Mouse (Mus musculus) layer of hippocampus, adult 2 months (tissue): Measurements from ENCODE around the gene Jph4. TPM values are rescaled to one million over a fixed set of nuclear protein-coding genes. Genes with fewer than 3 reads are reported as not detected.

Experiments
- DNase-seq, 2 experiments: peaks; one replicate each; pipeline ENCODE4 v3.0.0; 2022; ENCODE audit warnings: low spot score in 2 of 2
- H3K27ac ChIP-seq: fragments of 200-600 bp; 2 replicates; pipeline ENCODE4 v1.8.1; 2022
- H3K4me3 ChIP-seq: fragments of 200-600 bp; 2 replicates; pipeline ENCODE4 v1.8.1; 2022; ENCODE audit warnings: mild to moderate bottlenecking
- CTCF ChIP-seq: fragments of 200-600 bp; conservative IDR thresholded peaks from 2 replicates; pipeline ENCODE4 v1.8.1; 2022; ENCODE audit warnings: antibody characterized with exemption, mild to moderate bottlenecking, moderate library complexity
- total RNA-seq, 2 experiments: library from RNA; stranded (reverse); gene quantifications; 2 replicates each; pipeline ENCODE4 v1.2.3; 2021

The Jph4 gene
- total RNA-seq, 2 experiments from 2014 or later = 453 to 476 TPM

DNA sequence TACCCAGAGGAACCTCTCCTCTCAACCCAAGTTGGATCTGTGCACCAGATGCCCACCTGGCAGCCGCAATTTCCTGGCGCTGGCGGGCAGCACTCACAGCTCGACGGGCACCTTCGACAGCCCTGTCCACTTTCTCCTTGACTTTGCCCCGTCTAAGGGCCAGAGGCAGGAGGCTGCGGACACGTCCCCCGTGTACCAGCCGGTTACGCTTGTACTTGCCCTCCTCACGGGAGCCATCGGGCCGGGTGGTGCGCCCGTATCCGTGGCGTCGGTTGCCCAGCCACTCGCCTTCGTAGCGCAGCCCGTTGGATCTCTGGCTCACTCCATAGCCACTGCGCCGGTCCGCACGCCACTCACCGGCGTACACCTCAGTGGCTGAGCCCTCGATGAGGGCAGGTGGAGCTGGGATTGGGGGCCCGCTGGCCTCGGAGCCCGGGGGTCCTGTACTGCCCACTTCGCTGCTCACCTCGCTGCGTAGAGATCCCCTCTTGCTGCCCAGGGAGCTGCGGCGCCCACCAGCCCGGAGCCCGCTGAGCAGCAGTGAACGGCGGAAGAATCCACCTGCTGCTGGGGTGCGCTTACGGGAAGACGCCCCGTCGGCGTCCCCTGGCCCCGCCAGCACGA, 3.3 kb downstream of the Jph4 start:
- Histone ChIP-seq H3K4me3 (peak overlapping the region; percentile 73), H3K27ac (peak overlapping the region; percentile 96)
- no peak for DNase-seq
- TF ChIP-seq CTCF = no peak

GRCm38 (mm10) chr14:55111720-55112119, 5.0 kb downstream of the Jph4 start:
- Histone ChIP-seq H3K27ac (peak overlapping the region; percentile 96), H3K4me3 (peak overlapping the region; percentile 73)
- peak; percentile 58 to 79 for DNase-seq
- no peak for TF ChIP-seq CTCF

GRCm38 (mm10) chr14:55110076-55110475, 6.7 kb downstream of the Jph4 start:
- no peak for DNase-seq
- peak overlapping the region; percentile 96 for H3K27ac ChIP-seq

GRCm38 (mm10) chr14:55109048-55109873, 7.5 kb downstream of the Jph4 start:
- Histone ChIP-seq H3K4me3 (no peak overlapping the region; the same call in 1 of the 2 replicates), H3K27ac (peak overlapping the region; percentile 96)
- DNase-seq = no peak
- no peak for TF ChIP-seq CTCF

More at GRCm38 (mm10) chr14:55110076-55110475, 6.7 kb downstream of the Jph4 start:
- no peak overlapping the region for H3K4me3 ChIP-seq
- no peak for TF ChIP-seq CTCF

DNA sequence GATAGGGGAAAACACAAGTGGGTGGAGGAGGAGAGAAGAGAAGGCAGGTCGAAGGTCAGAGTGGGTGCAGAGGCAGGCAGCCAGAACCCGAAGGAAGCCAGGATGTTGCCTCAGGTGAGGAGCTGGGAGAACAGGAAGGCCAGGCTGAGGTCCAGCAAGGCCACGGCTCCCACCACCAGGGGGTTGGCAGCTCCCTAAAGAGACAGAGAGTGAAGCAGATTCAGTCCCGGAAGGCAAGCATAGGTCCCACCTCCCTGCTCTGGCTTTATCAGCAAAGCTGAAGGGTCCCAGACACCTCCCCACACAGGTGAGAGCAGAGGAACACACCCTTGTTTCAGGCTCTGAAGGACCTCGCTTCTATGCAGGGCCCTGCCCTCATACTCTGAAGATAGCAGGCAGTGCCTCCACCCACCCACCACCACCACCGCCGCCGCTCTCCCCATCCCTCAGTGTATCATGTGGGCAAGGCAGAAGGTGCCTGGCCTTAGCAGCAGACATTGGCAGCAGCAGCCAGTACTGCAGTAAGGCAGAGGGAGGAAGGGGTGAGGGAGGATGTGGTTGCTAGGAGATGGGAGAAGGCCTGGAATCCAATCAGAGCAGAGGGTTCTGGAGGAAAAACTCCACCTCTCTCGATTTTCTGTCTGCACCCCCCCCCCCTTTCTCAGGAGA, 8.4 kb downstream of the Jph4 start:
- TF ChIP-seq CTCF = peak; percentile 17; the same call in 1 of the 2 replicates
- peak; percentile 80 to 94 for DNase-seq
- Histone ChIP-seq H3K4me3 (peak overlapping the region; percentile 23; the same call in 1 of the 2 replicates), H3K27ac (peak overlapping the region; percentile 86)

DNA sequence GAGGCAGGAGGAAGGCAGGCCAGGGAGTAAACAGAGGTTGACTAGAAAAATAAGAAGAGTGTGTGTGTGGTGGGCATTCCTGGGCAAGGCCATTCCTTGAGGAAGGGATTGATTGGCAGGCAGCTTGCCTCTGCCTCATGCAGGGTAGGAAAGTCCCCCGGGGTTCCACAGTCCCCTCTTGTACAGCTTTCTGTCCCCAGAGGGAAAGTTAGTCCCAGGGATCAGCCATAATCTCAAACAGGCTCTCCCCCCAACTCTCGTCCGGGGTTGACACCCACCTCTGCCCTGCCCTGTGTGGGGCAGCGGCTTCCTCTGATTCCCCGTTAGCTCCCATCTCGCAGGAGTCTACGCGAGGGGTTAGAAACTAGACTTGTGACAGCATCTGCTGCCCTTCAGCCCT, 9.7 kb downstream of the Jph4 start:
- peak overlapping the region; percentile 86 for H3K27ac ChIP-seq

DNA sequence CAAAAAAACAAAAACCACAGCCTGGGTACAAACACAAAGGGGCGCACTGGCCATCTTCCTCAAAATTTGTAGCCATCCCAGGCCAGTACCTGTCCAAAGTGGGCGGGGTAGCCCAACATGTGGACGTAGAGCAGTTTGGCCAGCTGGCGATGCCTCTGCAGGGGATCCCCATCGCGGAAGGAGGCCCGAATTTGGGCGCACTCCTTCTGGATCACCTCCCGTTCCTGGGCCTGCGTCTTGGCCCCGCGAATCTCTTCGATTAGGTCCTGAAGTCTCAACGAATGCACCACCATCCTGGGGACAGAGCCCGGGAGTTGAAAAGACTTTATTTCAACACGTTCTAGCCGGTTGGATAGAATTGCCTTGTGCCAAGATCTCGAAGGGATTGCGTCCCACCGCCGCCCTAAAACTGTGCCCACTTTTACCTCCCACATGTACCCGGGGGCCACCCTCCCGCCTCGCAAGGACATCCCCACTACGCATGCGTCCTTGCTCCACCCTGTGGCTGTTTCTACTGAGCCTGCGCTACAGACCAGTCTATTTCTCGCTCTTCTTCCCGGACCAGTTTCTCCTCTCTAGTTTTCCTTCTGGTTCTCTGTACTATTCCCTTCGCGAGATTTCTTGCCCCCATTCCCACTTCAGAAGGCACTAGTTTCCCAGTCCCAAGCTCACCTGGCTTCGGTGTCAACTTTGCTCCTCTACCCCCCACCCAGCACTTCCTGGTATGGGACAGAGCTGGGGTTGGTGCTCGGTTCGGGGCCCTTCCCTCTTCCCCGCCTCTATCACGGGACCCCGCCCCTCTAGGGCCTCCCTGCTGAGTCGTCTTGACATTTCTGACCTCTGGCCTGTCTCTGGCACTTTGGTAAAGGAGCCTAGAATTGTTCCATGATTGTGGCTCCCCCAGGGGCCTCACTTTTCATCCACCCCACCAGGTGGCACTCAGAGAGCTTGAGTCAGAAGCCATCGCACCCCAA, 10.6 kb downstream of the Jph4 start, which contains the start of gene Ap1g2:
Gene Ap1g2 (minus strand): TSS at position 758 of the 974 bp plus-strand sequence.
- TF ChIP-seq CTCF = peak; percentile 64
- peak within 1 kb of the TSS; percentile 86 for H3K27ac ChIP-seq
- peak within 1 kb of the TSS; percentile 58 for H3K4me3 ChIP-seq
- peak; percentile 87 to 92 for DNase-seq

More for the DNA sequence above, 9.7 kb downstream of the Jph4 start:
- no peak for TF ChIP-seq CTCF
- no peak for DNase-seq
- H3K4me3 ChIP-seq = no peak overlapping the region

- no peak for TF ChIP-seq CTCF
- peak overlapping the region; percentile 58 for H3K4me3 ChIP-seq
- DNase-seq = no peak
- peak overlapping the region; percentile 86 for H3K27ac ChIP-seq
Observed at GRCm38 (mm10) chr14:55105386-55105785, 11.3 kb downstream of the Jph4 start.

- DNase-seq = no peak
- no peak for TF ChIP-seq CTCF
- H3K4me3 ChIP-seq = no peak overlapping the region
- no peak overlapping the region for H3K27ac ChIP-seq
Observed at GRCm38 (mm10) chr14:55104365-55104764, 12.4 kb downstream of the Jph4 start.

DNA sequence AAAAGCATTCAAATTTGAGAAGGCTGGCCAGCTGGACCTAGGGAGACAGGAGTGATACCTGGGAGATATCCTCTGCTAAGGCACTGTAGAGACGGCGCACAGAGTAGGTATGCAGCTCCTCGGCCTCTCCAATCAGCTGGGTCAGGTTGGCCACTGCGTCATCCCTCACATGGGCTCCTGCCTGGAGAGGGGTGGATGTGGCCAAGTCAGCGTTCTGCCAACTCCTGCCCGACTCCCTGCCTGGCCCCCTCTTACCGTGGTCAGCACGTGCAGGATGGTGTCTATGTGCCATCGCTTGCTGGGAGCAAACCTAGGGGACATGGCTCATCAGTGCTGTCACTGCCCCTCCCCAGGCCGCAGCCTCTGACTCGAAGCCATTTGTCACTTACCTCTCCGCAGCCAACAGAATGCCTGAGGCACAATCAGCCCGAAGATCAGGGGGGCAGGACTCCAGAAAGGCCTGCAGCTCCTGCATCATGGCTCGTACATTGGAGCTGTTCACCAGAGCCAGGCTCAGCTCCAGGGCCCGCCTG, 14.4 kb downstream of the Jph4 start:
- TF ChIP-seq CTCF = no peak
- no peak overlapping the region for H3K4me3 ChIP-seq
- DNase-seq = no peak
- peak overlapping the region; percentile 53; the same call in 1 of the 2 replicates for H3K27ac ChIP-seq

- peak; percentile 70 to 71 for DNase-seq
- TF ChIP-seq CTCF = peak; percentile 95; the same call in 1 of the 2 replicates
- no peak overlapping the region for H3K4me3 ChIP-seq
Observed at GRCm38 (mm10) chr14:55101592-55101991, 15.1 kb downstream of the Jph4 start.

More at GRCm38 (mm10) chr14:55101592-55101991, 15.1 kb downstream of the Jph4 start:
- H3K27ac ChIP-seq = no peak overlapping the region
